Mouse (Mus musculus): ENCODE measurements around the gene Ddx11. TPM values are rescaled to one million over a fixed set of nuclear protein-coding genes. Genes with fewer than 3 reads are reported as not detected.
"Not testable (repeated sequence)": the region's sequence is repeated elsewhere in the genome, so short reads cannot be mapped to it uniquely, and the experiment has no call there.

The Ddx11 gene
- polyA plus RNA-seq, 1 experiment from 2014 or later: 8.3 TPM

- peak; percentile 24; the same call in 1 of the 2 replicates for ATAC-seq
- H3K4me2 ChIP-seq (replicated peaks): peak overlapping the region; percentile 63
- no peaks in the 10 kb centered on the region for H3K9me3 ChIP-seq
- H3K27me3 ChIP-seq: no peaks in the 10 kb centered on the region
- 2% methylated on average over 20 of the region's 20 CpGs for WGBS
- peaks cover 18% of the 10 kb centered on the region for H3K36me3 ChIP-seq
- peaks cover 11% of the 10 kb centered on the region for H3K4me1 ChIP-seq (replicated peaks)
- peak overlapping the region; percentile 69 for H3K9ac ChIP-seq (replicated peaks)
- peak overlapping the region; percentile 76 for H3K4me3 ChIP-seq (replicated peaks)
- 0 out of 2 replicates have a peak overlapping the region, but pooled peaks have one; percentile 10 for H3K27ac ChIP-seq
Observed at GRCm38 (mm10) chr17:66123816-66124610, 693 bp downstream of the Ddx11 start.

DNA sequence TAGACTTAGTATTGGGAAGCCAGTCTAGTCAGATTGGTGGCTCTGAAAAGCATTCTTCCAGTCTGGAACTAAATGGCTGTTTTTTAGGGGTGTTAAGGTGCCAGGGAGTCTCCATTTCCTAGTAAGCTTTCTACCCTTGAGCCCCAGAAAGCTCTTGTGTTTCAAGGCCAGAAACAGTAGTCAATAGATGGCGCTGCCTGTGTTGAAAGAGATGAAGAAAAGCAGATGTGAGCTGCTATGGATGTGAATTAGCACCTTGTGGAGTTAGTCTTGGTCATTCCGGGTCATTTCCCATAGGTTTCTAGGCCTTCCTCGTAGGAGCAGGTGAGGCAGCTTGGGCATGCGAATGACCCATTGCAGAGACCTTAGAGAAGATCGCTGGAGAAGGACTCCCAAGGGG lies 1.9 kb downstream of the Ddx11 start:
- Histone ChIP-seq H3K9me3 (no peaks in the 10 kb centered on the region), H3K4me1 (replicated peaks) (peaks cover 11% of the 10 kb centered on the region), H3K4me3 (replicated peaks) (no peak overlapping the region), H3K4me2 (replicated peaks) (no peak overlapping the region), H3K36me3 (peaks cover 8% of the 10 kb centered on the region), H3K9ac (replicated peaks) (no peak overlapping the region), H3K27ac (no peak overlapping the region), H3K27me3 (no peaks in the 10 kb centered on the region)
- 72% methylated on average over 5 of the region's 5 CpGs for WGBS
- no peak for ATAC-seq

DNA sequence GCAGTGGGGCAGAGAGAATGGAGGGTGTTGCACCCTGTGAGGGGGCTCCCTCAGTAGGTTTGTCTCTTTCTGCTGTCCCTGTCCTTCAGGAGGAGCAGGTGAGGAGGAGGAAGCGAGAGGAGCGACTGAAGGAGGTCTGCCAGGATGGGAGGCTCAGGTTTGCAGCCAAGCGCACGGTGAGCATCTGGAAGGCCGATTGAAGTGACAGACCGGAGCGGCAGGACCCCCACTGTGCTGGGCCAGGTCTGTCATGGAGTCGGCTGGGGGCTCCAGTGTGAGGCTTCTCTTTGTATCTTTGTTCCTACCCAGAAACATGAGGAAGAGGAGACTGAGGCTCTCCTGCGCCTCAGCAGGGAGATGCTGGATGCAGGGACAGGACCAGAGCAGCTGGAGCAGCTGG lies 7.1 kb downstream of the Ddx11 start:
- 84% methylated on average over 9 of the region's 9 CpGs for WGBS
- no peak overlapping the region for H3K4me3 ChIP-seq (replicated peaks)
- H3K36me3 ChIP-seq: peaks cover 45% of the 10 kb centered on the region
- no peaks in the 10 kb centered on the region for H3K27me3 ChIP-seq
- no peak for ATAC-seq
- no peak overlapping the region for H3K9ac ChIP-seq (replicated peaks)
- no peaks in the 10 kb centered on the region for H3K9me3 ChIP-seq
- no peak overlapping the region for H3K4me2 ChIP-seq (replicated peaks)
- no peak overlapping the region for H3K27ac ChIP-seq
- H3K4me1 ChIP-seq (replicated peaks): no peaks in the 10 kb centered on the region

DNA sequence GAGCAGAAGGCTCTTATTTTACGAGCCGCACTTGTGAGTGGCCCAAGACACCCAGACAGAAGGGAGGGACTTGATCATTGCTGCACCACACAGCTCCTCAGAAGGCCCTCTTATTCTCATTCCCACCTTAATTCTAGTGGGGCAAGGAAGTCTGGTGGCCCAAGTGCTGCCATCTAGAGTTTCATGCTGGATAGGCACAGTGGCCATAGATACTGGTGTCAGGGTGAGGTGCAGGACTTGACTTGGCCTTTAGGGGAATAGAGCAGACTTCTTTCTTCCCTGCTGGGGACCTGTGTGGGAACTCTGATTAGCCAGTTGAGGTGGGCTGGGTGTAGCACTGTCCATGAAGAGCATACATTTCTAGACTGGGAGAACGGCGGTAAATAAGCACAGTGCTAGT lies 7.9 kb downstream of the Ddx11 start:
- Histone ChIP-seq H3K4me3 (replicated peaks) (no peak overlapping the region), H3K9ac (replicated peaks) (no peak overlapping the region), H3K27me3 (no peaks in the 10 kb centered on the region), H3K36me3 (peaks cover 52% of the 10 kb centered on the region), H3K4me1 (replicated peaks) (no peaks in the 10 kb centered on the region), H3K27ac (no peak overlapping the region), H3K9me3 (no peaks in the 10 kb centered on the region), H3K4me2 (replicated peaks) (no peak overlapping the region)
- WGBS: 98% methylated on average over 4 of the region's 4 CpGs
- no peak for ATAC-seq

DNA sequence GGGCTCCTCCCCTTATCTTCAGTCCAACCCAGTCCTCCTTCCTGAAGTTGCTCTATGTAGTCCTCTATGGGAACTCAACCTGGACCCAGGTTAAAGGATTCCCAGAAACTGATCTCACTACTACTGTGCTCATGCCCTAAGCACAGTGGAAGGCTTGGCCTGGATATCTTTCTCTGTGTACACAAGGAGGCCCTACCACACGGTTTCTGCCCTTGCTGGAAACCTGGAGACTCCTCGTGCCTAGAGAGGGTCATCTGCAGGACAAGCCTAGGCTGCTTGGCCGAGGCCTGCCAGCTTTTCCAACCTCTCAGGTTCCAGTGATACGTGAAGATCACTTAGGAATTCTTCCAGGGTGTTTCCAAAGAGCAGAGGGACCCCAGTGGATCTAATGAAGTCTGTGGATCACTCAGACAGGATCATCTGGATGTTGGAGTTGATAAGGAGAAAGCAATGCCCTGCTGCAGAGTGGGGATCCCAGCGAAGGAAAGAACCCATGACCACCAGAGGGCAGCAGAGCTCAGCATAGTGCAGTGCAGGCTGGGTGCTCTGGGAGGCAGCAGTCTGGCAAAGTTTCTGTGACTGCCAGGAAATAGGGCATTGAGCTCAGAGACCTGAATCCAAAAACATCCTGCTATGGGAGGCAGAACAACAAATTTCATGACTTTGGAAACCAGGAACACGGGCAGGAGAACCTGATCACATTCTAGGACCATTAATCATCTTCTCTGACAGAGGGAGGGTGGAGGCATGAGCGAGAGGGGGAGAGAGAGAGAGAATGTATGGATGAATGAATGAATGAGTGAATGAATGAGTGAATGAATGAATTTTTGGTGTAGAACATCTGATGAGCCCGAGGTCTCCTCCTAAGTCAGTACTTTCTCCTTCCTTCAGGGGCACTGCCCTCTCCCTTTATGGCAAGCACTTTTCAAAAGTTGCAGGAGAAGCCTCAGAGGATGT lies 29.7 kb downstream of the Ddx11 start:
- H3K4me3 ChIP-seq (replicated peaks); H3K27me3 ChIP-seq; H3K4me1 ChIP-seq (replicated peaks); H3K9me3 ChIP-seq; H3K4me2 ChIP-seq (replicated peaks); H3K9ac ChIP-seq (replicated peaks); H3K27ac ChIP-seq: not testable (repeated sequence)
- ATAC-seq: peak; percentile 83
- WGBS: 81% methylated on average over 6 of the region's 8 CpGs
- peaks cover 29% of the 10 kb centered on the region for H3K36me3 ChIP-seq

DNA sequence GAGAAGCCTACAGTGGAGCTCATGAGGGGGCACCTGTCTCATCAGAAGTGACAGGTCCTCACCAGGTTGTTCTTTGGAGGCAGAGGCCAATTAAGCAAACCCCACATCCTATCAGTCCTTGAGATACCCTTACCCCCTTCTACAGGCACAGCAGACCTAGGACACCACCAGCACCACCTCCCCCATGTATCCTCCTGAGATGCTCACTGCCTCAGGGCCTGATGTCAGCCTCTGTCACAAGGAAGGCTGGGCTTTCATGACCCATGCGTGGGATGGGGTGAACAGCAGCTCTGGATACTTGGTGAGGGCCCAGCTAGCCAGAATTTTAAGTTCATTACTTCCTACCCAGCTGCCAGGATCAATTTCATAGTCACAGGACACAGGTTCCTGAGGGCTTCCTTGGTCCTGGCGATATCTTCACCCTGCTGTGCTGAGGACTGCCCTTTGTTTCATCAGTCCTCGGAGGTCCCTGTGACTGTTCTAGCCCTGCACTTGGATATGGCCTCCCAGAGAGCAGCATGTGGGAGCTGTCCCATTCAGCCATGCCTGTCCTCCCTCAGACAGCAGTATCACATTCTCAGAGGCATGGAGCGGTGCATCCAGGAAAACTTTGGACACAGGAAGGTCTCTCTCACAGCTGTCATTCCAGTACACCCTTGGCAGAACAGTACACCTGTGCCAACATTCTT lies 30.6 kb downstream of the Ddx11 start:
- not testable (repeated sequence) for H3K4me3 ChIP-seq (replicated peaks); H3K9me3 ChIP-seq; H3K9ac ChIP-seq (replicated peaks); H3K27ac ChIP-seq; H3K4me1 ChIP-seq (replicated peaks); H3K4me2 ChIP-seq (replicated peaks); H3K27me3 ChIP-seq
- ATAC-seq: 0 out of 2 replicates have a peak, but pooled peaks have one; percentile 30
- 96% methylated on average over 4 of the region's 4 CpGs for WGBS
- H3K36me3 ChIP-seq: peaks cover 20% of the 10 kb centered on the region

DNA sequence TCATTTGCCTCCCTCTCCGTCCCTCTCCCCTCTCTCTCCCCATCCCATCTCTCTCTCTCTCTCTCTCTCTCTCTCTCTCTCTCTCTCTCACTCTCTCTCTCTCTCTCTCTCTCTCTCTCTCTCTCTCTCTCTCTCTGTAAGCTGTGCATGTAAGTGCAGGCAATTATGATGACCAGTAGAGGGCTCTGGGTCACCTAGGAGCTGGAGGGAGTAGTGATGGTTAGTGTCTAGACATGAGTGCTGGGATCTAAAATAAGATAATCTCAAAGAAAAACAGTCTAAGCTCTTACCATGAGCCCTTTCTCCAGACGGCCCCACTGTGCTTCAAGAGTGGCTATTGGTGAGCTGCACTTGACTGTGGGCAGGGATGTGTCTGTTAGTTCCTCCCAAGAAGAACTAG lies 31.6 kb downstream of the Ddx11 start:
- Histone ChIP-seq H3K36me3 (peaks cover 18% of the 10 kb centered on the region), H3K9ac (replicated peaks) (no peak overlapping the region), H3K4me3 (replicated peaks) (no peak overlapping the region), H3K27ac (no peak overlapping the region), H3K27me3 (no peaks in the 10 kb centered on the region), H3K4me2 (replicated peaks) (no peak overlapping the region), H3K9me3 (no peaks in the 10 kb centered on the region), H3K4me1 (replicated peaks) (no peaks in the 10 kb centered on the region)
- 76% methylated on average over 2 of the region's 2 CpGs for WGBS
- no peak for ATAC-seq

DNA sequence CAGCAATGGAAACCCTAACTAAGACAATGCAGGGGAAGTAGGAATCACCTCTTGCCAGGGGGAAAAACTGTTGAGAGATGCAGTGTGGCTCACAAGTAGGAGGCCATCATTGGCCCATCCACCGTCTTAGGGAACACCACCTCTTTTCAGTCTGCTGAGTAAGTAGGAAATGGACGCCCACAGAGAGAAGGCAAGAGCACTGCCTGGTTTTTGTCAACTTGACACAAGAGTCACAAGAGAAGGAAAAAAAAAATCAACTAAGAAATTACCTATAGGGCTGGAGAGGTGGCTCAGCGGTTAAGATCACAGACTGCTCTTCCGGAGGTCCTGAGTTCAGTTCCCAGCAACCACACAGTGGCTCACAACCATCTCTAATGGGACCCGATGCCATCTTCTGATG lies 35.0 kb downstream of the Ddx11 start:
- H3K9me3 ChIP-seq: peaks cover 11% of the 10 kb centered on the region
- H3K4me3 ChIP-seq (replicated peaks): no peak overlapping the region
- no peaks in the 10 kb centered on the region for H3K27me3 ChIP-seq
- no peaks in the 10 kb centered on the region for H3K4me1 ChIP-seq (replicated peaks)
- no peak overlapping the region for H3K27ac ChIP-seq
- 90% methylated on average over 5 of the region's 5 CpGs for WGBS
- H3K36me3 ChIP-seq: no peaks in the 10 kb centered on the region
- no peak overlapping the region for H3K4me2 ChIP-seq (replicated peaks)
- ATAC-seq: no peak
- no peak overlapping the region for H3K9ac ChIP-seq (replicated peaks)

DNA sequence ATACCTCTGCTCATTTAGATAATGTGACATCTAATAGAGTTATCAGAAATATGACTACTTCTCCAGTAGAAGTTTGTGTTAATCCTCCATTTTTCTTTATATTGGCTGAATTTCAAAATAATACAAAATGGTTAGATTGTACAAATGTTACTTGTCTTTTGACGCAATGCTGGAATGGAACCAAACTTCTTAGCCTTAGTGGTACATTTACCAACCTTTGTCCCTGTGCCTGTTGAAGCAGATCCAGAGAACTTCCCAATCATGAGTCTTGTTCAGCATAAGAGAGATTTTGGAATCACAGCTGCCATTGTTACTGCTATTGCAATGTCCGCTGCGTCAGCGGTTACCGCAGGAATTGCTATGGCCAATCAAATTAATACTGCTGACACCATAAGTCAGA lies 43.8 kb downstream of the Ddx11 start:
- not testable (repeated sequence) for H3K4me2 ChIP-seq (replicated peaks); ATAC-seq; H3K4me1 ChIP-seq (replicated peaks); H3K9me3 ChIP-seq; H3K4me3 ChIP-seq (replicated peaks); H3K36me3 ChIP-seq; H3K27me3 ChIP-seq; H3K27ac ChIP-seq; H3K9ac ChIP-seq (replicated peaks)
- 96% methylated on average over 5 of the region's 5 CpGs for WGBS

- H3K4me3 ChIP-seq (replicated peaks); H3K4me1 ChIP-seq (replicated peaks); H3K36me3 ChIP-seq; H3K9me3 ChIP-seq; H3K9ac ChIP-seq (replicated peaks); H3K27ac ChIP-seq; ATAC-seq; H3K4me2 ChIP-seq (replicated peaks); H3K27me3 ChIP-seq: not testable (repeated sequence)
- 96% methylated on average over 15 of the region's 15 CpGs for WGBS
Observed at GRCm38 (mm10) chr17:66170971-66171370, 47.7 kb downstream of the Ddx11 start.

DNA sequence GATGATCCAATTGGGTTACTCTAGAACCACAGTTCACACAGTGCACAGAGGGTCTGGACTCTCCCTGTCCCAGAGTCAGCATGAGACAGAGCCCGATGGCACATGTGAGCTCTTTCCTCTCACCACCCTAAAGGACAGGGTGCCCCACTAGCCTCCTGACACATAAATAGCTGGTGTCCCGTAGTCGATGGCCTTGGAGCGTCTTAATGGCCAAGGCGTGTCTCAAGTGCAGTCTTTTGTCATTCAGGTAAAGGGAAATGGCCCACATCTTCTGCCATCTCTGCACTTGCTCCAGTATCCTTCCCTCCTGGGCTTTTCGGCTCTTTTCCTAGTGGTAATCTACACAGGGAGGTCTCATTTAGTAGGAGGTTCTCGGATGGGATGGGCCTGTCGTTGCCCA lies 67.3 kb downstream of the Ddx11 start:
- no peak overlapping the region for H3K9ac ChIP-seq (replicated peaks)
- no peak overlapping the region for H3K27ac ChIP-seq
- no peak overlapping the region for H3K4me3 ChIP-seq (replicated peaks)
- WGBS: 86% methylated on average over 8 of the region's 8 CpGs
- no peaks in the 10 kb centered on the region for H3K4me1 ChIP-seq (replicated peaks)
- H3K9me3 ChIP-seq: no peaks in the 10 kb centered on the region
- H3K36me3 ChIP-seq: no peaks in the 10 kb centered on the region
- no peak overlapping the region for H3K4me2 ChIP-seq (replicated peaks)
- no peaks in the 10 kb centered on the region for H3K27me3 ChIP-seq
- no peak for ATAC-seq

DNA sequence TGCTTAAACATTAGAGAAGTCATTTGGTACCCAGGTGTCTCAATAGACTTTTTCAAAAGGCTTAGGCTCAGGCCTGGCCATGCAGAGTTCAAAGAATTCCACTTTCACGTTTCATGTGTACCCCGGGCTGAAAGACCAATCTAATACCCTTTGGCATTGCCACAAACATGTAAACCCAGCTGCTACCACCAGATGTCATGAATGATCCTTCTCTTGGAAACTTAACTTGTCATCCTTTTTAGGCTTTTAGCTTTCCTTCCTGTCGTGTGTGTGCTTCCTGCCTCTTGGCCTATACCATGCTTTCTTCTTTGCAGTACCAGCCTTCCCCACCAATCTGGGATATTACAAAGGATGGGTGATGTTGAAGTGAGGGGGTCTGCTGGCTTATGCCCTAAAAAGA lies 73.7 kb downstream of the Ddx11 start:
- Histone ChIP-seq H3K27ac (no peak overlapping the region), H3K4me1 (replicated peaks) (no peaks in the 10 kb centered on the region), H3K4me3 (replicated peaks) (no peak overlapping the region), H3K9me3 (no peaks in the 10 kb centered on the region), H3K4me2 (replicated peaks) (no peak overlapping the region), H3K9ac (replicated peaks) (no peak overlapping the region), H3K27me3 (no peaks in the 10 kb centered on the region), H3K36me3 (no peaks in the 10 kb centered on the region)
- ATAC-seq: no peak
- WGBS: 61% methylated on average over 3 of the region's 3 CpGs
